Mouse (Mus musculus) layer of hippocampus, postnatal 25 days (tissue): ENCODE measurements at regions not wholly inside any gene's neighbourhood (a gene's known extent, or its start where the extent isn't known, plus 50 kb on each side); places are given as distances from the start of the nearest gene placed in this dataset.
A peak's percentile ranks its signal among the peaks of the same experiment; 100 is the strongest.
"Not testable (repeated sequence)": the region's sequence is repeated elsewhere in the genome, so short reads cannot be mapped to it uniquely, and the experiment has no call there.

Experiments
- DNase-seq, 2 experiments: peaks; one replicate each; pipeline ENCODE4 v3.0.0; 2022; ENCODE audit warnings: mixed read lengths in 2 of 2, low spot score in 1 of 2; ENCODE audit errors: extremely low spot score in 1 of 2

DNA sequence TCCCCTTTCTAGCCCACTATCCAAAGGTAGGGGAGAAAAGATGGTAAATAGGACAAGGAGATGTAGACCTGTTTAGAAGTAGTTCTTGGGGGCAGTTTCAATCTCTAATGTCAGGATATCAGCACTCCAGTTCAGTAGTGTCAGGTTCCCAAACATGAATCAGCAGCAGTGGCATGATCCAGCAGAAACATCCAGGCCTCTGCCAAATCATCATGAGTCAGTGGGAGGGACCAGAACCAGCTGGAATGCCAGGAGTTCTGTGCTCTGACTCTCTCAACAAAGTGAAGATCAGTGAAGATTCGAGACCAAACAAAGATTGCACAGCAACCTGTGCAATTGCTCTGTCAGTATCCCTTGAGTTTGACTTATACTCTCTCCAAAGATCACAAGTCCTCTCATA is 85.9 kb upstream of the Nrip1 start:
- no peak for DNase-seq

DNA sequence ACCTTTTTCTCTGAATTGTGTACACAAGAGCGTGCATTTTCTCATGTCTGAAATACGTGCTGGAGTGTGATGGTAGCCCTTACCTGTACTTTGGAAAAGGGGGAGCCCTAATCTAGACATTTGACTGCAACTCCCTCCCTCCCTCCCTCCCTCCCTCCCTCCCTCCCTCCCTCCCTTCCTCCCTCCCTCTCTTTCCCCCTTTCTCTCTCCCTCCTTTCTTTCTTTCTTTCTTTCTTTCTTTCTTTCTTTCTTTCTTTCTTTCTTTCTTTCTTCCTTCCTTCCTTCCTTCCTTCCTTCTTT is 82.6 kb upstream of the Nrip1 start:
- not testable (repeated sequence) for DNase-seq

DNA sequence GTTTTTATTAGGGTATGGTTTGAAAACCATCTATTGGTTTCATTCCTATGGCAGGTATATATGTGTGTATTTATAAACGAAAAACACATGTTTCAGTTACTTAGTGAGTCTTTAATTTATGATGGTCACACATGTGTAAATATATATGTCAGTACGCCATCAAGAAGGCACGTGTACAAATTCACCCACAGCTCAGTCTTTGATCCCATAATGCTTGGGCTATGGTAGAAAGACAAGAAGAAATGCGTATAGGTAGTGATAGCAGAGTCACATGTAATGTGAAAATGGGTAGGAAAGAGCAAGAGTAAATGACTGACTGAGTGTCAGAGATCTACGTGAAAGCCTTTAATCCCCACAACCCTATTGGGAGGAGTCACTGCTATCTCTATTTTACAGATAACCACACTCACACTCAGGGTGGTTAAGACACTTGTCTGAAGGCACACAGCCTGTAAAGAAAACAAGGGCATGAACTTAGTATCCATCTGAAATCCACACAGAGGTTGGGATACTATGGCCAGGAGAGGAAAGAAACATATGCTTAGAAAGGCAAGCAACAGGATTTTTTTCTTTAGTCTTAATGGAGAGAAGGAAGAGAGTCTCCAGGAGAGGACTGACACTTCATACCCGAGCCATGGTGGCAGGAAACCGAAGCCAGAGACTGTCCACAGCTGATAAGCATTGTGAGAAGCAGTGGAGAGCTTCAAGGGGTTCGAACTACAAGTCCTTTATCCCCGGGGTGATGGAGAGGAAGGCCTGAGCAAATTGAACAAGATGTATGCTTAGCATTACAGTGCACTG is 82.1 kb upstream of the Nrip1 start:
- no peak for DNase-seq

DNA sequence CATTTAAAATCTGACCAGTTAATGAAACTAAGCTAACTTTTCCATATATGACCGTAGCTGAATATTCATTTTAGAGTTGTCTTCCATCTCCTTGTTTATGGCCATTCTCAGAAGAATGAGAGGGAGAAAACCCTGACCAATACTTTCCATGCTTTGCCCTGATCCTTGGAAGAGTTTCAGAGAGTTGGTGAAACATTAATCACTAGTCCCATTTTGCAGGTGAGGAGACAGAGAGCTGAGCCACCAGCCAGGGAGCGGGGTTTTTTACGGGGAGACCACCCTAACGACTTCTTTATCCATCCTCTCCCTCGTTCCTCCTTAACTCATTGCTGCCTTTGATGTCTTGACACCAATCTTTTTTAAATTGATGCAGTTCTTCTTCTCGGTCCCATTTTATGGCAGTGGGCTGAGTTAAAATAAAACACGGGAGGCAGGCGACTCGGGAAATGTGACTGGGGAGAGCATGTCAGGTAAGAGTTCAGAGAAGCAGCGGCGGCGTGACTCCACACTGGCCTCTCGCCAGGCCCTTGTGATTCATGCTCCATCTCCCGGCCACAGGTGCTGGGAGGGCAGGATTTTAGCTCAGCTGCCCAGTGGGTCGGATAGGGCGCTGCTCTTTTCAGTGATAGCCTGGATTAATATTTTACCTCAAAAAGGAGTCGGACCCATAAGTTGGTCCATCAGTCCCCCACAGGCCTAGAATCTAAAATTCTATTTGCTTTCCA is 81.3 kb upstream of the Nrip1 start:
- no peak for DNase-seq

GRCm38 (mm10) chr16:76453457-76454200 is 80.0 kb upstream of the Nrip1 start:
- DNase-seq = no peak

DNA sequence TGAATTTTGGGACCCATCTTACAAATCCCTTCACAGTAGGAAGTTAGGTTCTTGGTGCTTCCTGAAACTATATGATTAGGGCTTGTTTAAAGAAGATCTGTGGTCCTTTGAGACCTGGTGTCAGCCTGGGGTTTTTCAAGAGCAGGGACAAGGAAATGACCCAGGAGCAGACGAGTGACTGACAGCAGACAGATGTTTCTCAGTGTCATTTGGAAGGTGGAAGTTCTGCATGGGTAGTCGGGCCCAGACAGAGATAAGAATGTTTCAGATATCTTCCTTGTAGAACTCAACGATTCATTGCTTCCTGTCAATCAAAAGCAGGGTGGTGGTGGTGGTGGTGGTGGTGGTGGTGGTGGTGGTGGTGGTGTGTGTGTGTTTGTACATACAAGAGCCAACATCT is 75.1 kb upstream of the Nrip1 start:
- DNase-seq = no peak

DNA sequence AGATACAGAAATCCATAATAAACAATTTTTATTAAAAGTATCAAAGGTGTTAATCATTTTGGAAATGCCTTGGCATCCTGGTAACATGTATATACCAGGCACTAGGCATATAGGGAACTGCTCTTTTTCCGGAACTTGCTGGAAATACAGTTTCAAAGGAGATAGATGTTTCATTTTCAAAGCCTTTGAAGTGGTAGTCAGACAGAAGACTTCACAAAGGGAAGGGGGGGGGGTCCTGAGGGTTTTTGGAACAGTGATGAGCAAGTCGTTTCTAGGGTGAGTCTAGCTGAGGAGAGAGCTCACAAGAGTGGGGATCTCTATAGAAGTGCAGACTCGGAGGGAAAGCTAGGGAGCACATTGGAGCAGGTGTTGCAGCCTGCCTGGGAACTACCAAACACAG is 73.4 kb upstream of the Nrip1 start:
- no peak for DNase-seq

DNA sequence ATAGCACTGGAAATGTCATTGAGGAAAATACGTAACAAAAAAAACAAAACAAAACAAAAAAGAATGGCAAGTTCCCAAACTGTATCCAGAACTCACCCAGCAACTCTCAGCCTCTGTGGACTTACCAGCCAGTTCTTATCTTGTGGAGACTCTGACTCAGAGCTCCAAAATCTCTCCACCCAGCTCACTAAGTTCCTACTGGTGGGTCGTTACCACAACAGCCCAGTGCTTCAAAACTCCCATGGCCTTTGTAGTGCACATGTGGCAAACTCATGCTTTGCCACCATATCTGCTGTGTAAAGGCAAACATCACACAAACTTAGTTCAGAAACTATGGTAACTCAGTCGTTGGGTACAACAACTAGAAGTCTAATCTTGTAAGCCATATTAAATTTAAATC is 71.0 kb upstream of the Nrip1 start:
- DNase-seq = no peak

DNA sequence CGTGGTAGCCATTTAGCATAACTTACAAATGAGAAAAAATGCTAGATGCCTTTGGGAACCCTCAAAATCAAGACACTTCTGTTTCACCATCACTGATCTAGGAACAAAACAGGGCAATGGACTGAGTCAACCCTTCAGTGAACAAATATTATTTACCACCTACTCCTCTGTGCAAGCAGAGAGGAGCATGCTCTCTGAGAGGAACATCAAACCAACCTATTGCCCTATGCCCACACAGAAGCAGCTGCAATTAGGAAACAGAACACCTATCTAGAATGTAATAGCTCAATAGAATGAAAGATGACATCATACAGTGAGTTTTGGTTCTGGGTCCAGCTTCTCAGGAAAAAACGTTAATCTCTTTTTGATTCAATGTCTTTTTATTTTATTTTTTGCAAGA is 69.0 kb upstream of the Nrip1 start:
- DNase-seq = no peak

DNA sequence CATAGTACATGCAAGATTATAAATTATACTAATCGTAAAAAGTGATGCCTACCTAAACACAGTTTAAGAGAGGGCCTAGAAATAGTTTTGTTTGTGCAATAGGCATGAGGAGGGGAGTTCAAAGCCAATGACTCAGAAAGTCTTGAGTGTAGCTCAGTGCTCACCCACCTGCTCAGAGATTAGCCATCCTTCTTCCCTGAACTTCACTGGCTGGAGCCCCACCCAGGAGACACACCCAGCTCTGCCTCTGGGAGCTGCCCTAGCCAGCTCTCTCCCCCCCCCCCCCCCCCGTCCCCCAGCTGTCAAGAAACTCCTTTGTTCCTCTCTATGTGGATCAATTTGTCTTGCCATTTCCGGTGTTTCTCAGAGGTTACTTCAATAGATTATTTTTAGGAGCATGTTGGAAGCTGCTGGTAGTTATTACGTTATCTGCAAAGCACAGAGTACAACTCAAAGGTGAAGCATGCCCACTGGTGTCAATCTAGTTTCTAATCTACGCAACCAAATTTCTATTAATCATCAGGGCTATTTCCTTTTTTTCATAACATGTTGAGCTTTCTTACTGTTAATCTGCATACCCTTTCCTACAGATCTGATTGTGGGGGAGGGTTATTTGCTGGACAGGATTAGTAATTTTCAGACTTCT is 68.3 kb upstream of the Nrip1 start:
- no peak for DNase-seq

- DNase-seq = no peak
These were observed 64.7 kb upstream of the Nrip1 start for GRCm38 (mm10) chr16:76438093-76438883.

GRCm38 (mm10) chr16:76436290-76436689 is 62.7 kb upstream of the Nrip1 start:
- no peak for DNase-seq

DNA sequence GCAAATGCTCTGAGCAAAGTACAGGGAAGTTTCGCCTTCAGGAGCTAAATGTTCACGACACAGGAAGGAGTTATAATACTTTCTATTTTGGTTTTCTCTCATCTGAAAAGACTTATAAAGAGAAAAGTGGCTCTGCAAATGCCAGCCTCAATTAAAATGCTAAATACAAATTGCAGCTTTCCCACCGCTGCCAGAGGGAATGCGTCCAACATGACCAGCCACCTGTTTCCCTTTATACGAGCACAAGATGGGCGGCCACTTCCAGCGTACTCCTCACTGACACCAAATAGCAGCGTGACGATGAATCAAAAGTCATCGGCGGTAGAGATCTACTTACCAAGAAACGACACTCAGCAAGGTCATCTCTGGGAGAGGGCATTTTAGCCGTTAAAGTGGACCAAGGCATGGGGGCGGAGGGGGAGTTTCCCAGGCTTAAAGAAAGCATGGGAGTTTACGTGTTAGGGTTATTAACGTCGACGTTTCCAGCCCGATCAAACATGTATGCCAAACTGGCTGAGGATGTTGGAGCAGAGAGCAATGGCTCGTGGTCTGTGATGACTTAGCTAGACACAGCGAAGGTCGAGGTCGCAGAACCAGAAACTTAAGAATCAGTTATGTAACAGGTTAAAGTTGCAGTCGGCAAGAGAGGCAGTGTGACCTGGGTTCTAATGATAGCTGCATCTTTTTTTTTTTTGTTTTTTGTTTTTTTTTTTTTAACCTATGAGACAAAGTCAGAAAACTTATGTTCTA is 59.6 kb upstream of the Nrip1 start:
- peak; percentile 12 to 21 for DNase-seq

GRCm38 (mm10) chr16:76432304-76432703 is 58.7 kb upstream of the Nrip1 start:
- DNase-seq = peak; percentile 6 to 10

DNA sequence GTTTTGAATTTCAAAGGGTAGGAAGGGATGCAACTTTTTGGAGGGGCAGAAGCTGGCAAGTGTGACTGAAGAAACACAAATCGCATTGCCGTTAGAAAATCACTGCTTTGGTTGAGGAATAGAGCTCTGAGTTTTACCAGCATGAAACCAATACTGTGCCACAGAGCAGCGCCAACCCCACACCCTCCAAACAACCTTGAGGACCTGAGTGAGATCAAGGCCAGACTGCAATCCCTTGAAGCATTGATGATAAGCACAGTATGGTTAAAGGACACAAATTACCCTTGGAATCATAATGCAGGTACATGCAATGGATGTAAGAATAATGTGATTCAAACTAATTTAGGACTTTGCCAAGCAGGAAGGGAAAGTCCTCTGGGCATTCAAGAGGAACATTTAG is 55.5 kb upstream of the Nrip1 start:
- DNase-seq = no peak

- no peak for DNase-seq
These were observed 50.3 kb upstream of the Nrip1 start for GRCm38 (mm10) chr16:76423964-76424363.
